Mouse (Mus musculus) Patski (cell line): ENCODE data around the gene Vps25. TPM values are rescaled to one million over a fixed set of nuclear protein-coding genes. Genes with fewer than 3 reads are reported as not detected.

Source experiments
- ATAC-seq: fragments of 100-300 bp; one replicate; pipeline ENCODE4 v1.8.0; 2021
- CTCF ChIA-PET: fragments of 350-600 bp; sonication (Branson Sonifier 250); formaldehyde crosslinking; loops from one replicate; lab custom pipeline; 2022; ENCODE audit warnings: inconsistent platforms; lab: Charles Lee
- POLR2A ChIA-PET: fragments of 350-600 bp; sonication (Branson Sonifier 250); formaldehyde crosslinking; loops from one replicate; lab custom pipeline; 2022; ENCODE audit warnings: antibody characterized with exemption, inconsistent platforms; lab: Charles Lee
- DNase-seq: peaks from one replicate; pipeline ENCODE4 v3.0.0-alpha.2; 2011; ENCODE audit warnings: low read depth, low spot score
- H3K27me3 ChIP-seq: fragments of 371-371 bp; one replicate; pipeline ENCODE4 v1.5.1; 2021
- CTCF ChIP-seq: fragments of 100-300 bp; IDR thresholded peaks from one replicate; pipeline ENCODE4 v1.5.1; 2021
- in situ Hi-C: fragments of 300-500 bp; cut with MboI; formaldehyde crosslinking; loops from 3 replicates; pipeline ENCODE4 v1.11.1; 2018; ENCODE audit warnings: low pct_unique_long_range_greater_than_20kb, mixed read lengths
- polyA plus RNA-seq: library from polyadenylated mRNA; unstranded; gene quantifications from one replicate; pipeline ENCODE4 v1.2.3, GENCODE M21; 2021

Vps25 gene
- polyA plus RNA-seq, 1 experiment from 2014 or later, result 104 TPM

DNA sequence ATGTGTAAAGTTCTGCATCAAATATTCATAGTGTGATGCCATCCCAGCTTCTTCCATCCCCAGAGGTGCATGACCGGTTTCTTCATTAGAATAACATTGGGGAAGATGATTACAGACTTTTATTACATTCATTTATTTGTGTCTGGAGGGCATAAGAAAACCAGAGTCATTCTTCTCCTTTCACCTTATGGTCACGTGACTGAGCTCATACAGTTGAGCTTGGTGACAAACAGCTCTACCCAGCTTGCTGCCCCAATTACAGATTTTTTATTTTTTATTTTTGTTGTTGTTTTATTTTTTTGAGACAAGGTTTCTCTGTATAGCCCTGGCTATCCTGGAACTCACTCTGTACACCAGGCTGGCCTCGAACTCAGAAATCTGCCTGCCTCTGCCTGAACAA lies 18.9 kb downstream of the Vps25 start:
- ATAC-seq, result no peak
- DNase-seq, result no peak
- ChIA-PET CTCF (interaction anchor here (1.0 kb wide), 1 partner anchor 30 kb away, joined by 3 read pairs; the partner anchor contains the start of gene Becn1), POLR2A (interaction anchor here (1.6 kb wide), 1 partner anchor 12 kb away, joined by 5 read pairs; the partner anchor contains the start of gene Wnk4)
- in situ Hi-C loops, result no loop called here
- H3K27me3 ChIP-seq, result no peaks in the 10 kb centered on the region
- no peak for TF ChIP-seq CTCF

DNA sequence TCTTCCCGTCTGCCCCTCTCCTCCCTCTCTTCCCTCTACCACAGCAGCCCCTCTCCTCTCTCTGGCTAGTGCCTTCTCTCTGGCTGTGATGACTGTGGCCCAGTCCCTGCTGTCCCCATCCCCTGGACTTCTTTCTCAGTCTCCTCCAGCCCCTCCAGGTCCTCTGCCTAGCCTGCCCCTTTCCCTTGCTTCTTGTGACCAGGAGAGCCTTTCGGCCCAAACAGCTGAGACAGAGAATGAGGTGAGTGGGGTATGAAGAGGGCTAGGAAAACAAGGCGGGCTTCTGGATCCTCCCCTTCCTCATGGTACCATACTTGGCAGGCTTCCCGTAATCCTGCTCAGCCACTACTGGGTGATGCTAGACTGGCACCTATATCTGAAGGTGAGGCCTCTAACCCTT lies 21.8 kb downstream of the Vps25 start:
- in situ Hi-C loops, result no loop called here
- CTCF ChIA-PET, result no interaction called here
- POLR2A ChIA-PET, result interaction anchor here (6.1 kb wide), 1 partner anchor 16 kb away, joined by 51 read pairs; the partner anchor contains the start of gene Wnk4

DNA sequence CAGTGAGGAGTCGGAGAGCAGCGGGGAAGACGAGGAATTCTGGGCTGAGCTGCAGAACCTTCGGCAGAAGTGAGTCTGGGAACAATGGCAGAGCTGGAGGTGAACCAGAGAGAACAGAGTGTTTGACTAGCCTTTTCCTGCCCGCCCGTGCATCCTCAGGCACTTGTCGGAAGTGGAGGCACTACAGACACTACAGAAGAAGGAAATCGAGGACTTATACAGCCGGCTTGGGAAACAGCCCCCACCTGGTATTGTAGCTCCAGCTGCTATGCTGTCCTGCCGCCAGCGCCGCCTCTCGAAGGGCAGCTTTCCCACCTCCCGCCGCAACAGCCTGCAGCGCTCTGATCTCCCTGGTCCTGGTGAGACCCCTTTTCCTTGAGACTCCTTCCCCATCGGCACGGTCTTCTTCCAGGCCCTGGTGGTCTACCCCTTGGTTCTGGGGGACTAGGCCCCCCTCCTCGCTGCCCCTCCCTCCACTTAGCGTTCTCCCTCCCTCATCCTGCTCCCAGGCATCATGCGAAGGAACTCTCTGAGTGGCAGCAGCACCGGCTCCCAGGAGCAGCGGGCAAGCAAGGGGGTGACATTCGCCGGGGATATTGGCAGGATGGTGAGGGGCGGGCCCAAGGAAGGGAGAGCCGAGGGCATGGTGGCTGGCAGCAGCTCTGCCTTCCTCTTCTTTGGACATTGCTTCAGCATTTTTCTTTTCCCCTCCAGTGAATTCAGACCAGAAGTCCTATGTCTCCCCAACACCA lies 23.0 kb downstream of the Vps25 start:
- POLR2A ChIA-PET, result interaction anchor here (6.1 kb wide), 1 partner anchor 17 kb away, joined by 51 read pairs; the partner anchor contains the start of gene Wnk4

More for the DNA sequence above, 21.8 kb downstream of the Vps25 start:
- H3K27me3 ChIP-seq, result no peaks in the 10 kb centered on the region
- TF ChIP-seq CTCF, result no peak
- no peak for DNase-seq
- ATAC-seq, result no peak

DNA sequence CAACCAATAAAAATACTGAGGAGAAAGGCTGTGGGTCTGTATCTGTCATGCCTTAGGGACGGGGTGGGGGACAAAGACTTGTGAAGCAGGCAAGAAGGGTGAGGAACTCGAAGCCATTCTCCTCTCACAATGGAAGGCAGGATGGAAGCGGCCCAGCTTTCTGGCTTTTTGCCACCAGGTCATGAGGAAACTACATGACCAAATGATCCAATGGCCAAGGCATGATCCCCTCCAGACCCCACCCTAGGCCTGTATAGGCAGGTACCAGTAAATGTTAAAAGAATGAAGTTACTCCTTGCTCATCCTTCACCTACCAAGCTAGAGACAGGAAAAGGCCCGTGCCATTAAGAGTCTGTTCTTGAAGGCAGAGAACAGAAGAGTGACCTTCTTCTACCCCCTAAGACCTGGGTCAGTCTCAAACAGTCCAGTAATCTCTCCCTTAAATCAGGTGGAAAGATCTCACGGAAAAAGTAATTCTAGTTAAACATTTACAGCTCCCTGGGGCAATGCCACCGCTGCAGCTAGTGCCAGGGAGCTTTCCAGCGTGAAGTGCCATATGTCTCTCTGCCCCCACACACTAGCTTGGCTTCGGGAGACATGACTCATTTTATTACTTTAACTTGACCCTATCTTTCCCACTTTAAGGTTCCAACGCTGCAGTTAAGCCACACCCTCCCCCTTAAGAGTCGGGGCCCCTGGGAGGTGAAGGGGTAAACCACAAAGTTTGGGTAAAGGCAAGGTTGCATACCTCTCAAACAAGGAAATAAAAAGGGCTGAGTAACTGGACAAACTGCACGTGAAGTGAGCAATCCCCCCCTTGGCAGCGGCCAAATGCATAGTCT lies 24.1 kb downstream of the Vps25 start:
- TF ChIP-seq CTCF, result no peak
- DNase-seq (peak; percentile 98), ATAC-seq (peak; percentile 76)
- ChIA-PET POLR2A (interaction anchor here (1.2 to 6.1 kb wide), 3 partner anchors 18 to 46 kb away, joined by 3 to 51 read pairs (median 7); partner anchors contain the start of genes Vps25 and Wnk4), CTCF (interaction anchor here (1.0 to 2.3 kb wide), 5 partner anchors 13 to 25 kb away, joined by 3 to 12 read pairs (median 7); partner anchors contain the start of genes Becn1 and Vps25)
- no peaks in the 10 kb centered on the region for H3K27me3 ChIP-seq
- in situ Hi-C loops, result no loop called here

More for the DNA sequence above, 23.0 kb downstream of the Vps25 start:
- H3K27me3 ChIP-seq, result no peaks in the 10 kb centered on the region
- in situ Hi-C loops, result no loop called here
- CTCF ChIA-PET, result no interaction called here
- no peak for TF ChIP-seq CTCF
- no peak for DNase-seq
- ATAC-seq, result no peak

DNA sequence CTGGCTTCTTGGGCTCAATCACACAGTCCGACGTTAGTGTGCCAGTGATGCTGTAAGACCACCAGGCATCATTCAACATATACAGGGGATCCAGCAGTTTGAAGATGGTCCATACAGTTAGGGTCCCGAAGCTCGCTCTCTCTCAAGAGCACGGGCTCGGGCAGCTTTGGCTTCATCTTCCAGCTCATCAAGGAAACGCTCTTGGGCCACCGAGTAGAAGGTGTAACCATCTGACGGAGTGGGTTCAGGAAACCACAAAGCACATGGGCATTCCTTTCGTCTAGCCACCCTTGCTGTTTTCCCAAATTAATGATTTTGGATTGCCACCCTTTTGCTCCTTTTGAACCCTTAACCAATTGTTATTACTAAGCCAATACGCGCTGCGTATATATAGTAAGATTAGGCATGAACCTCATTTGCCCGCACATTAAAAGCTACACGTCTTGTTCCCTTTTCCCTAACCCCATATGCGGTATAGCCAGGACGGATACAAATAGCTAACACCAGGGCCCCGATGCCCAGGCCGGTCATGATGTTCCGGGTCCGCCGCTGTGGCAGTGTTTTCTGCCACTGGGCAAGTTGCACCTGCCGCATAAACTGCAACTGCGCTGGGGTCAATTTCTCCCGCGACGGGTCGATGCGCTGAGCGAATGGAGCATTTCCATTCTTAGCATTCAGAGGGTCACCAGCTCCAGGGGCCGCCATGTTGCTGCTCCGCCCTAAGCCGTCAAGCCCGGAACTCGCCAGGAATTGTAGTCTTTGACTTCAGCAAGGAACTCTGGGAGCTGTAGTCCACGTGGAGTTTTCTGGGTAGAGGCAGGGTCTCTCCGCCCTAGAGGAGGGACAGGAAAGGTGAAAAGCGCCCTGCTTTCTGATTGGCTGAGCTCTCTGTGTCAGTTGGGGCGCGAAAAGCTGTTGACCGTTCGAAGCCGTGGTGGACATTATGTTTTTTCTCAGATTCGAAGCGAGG lies 25.0 kb downstream of the Vps25 start, which contains the start of the genes Cntd1 and Coa3:
Gene Cntd1, plus strand, starts transcription at position 790 of the 970 bp plus-strand sequence.
Gene Coa3, minus strand, starts transcription at position 892 of the 970 bp plus-strand sequence.
- ATAC-seq (peak; percentile 59), DNase-seq (peak; percentile 61)
- TF ChIP-seq CTCF, result no peak
- ChIA-PET POLR2A (interaction anchor here (0.7 to 6.1 kb wide), 4 partner anchors 9 to 47 kb away, joined by 3 to 51 read pairs (median 5); partner anchors contain the start of genes Vps25 and Wnk4), CTCF (interaction anchor here (1.0 to 2.3 kb wide), 6 partner anchors 12 to 26 kb away, joined by 3 to 12 read pairs (median 6); partner anchors contain the start of genes Becn1 and Vps25)
- in situ Hi-C loops, result no loop called here
- H3K27me3 ChIP-seq, result no peaks in the 10 kb centered on the region

DNA sequence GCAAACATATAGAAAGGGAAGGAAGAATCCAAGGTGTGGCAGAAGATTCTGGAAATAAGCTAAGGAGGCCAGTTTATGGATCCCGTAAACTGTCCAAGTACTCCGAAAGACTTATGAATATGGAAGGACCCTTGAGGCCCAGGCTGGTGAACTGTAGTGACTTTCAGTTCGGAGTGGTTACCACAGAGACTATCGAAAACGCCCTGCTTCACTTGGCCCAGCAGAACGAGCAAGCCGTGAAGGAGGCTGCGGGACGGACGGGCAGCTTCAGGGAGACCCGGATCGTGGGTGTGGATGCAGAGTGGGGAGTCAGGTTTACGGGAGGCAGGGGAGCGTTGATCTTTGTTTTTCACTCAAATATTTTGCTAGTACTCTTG lies 25.7 kb downstream of the Vps25 start:
- DNase-seq (no peak), ATAC-seq (no peak)
- no peak for TF ChIP-seq CTCF
- POLR2A ChIA-PET, result interaction anchor here (0.7 to 6.1 kb wide), 2 partner anchors 8 to 20 kb away, joined by 3 to 51 read pairs; partner anchors contain the start of gene Wnk4
- in situ Hi-C loops, result no loop called here
- CTCF ChIA-PET, result interaction anchor here (1.0 to 2.3 kb wide), 5 partner anchors 11 to 26 kb away, joined by 3 to 12 read pairs (median 7); partner anchors contain the start of genes Becn1 and Vps25
- no peaks in the 10 kb centered on the region for H3K27me3 ChIP-seq

DNA sequence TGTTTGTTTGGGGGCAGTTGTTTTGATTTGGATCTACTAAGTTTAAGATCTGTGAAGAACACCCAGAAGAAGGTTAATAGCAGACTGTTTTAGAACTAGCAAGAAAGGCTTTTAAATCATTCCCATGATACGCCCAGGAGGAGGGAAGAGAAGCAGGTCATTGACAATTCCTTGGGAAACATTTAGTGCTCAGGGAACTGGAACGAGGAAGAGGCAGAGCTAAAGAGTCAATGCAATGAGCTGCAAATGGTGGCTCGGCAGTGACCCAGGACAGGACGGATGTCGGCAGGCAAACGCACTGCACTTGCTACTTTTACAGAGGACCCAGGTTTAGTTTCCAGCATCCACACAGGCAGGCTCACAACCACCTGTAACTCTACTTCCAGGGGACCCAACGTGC lies 27.3 kb downstream of the Vps25 start:
- ATAC-seq (no peak), DNase-seq (no peak)
- TF ChIP-seq CTCF, result no peak
- no peaks in the 10 kb centered on the region for H3K27me3 ChIP-seq
- ChIA-PET CTCF (interaction anchor here (1.4 kb wide), 1 partner anchor 29 kb away, joined by 3 read pairs; no protein-coding TSS in a partner anchor), POLR2A (no interaction called here)
- in situ Hi-C loops, result no loop called here

DNA sequence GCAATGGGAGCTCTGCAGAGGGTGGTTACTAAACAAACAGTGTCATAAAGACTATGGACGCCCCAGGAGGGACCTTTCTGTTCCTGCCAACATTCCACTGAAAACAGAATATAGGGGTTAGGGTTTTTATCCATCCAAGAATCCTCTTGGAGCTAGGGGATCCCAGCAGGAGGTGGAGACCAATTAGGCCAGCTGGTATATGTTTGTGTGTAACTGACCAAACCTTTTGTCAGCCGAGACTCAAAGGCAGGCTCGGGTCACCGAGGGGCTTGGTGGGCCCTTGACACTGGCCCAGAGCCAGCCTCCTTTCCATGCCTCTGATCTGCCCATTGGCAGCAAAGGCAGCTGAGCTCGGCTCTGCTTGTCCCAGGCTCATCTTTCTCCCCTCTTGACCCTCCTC lies 29.4 kb downstream of the Vps25 start:
- H3K27me3 ChIP-seq, result no peaks in the 10 kb centered on the region
- POLR2A ChIA-PET, result interaction anchor here (0.6 to 1.2 kb wide), 2 partner anchors 11 to 22 kb away, joined by 3 read pairs; no protein-coding TSS in a partner anchor
- ATAC-seq (no peak), DNase-seq (no peak)
- in situ Hi-C loops, result no loop called here
- TF ChIP-seq CTCF, result no peak
- CTCF ChIA-PET, result interaction anchor here (1.0 to 1.3 kb wide), 3 partner anchors 19 to 82 kb away, joined by 3 to 10 read pairs (median 3); partner anchors contain the start of gene Becn1

DNA sequence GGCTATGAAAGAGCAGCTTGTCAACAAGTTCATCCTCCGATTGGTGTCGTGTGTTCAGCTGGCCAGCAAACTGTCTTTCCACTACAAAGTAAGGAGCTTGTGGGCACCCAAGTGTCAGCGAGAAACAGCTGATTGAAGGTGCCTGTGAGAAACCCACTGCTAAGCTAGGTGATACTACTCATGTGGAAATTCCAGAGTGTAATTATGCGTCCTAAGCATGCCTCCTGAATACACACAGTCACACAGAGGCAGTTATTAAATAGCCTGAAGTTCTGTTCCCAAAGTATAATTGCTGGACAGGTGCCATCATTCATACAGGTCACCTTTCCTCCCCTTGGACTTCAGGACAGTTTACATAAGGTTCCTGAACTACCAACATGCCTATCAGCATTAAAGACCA lies 30.3 kb downstream of the Vps25 start:
- no peak for TF ChIP-seq CTCF
- ChIA-PET POLR2A (interaction anchor here (0.6 kb wide), 1 partner anchor 12 kb away, joined by 3 read pairs; no protein-coding TSS in a partner anchor), CTCF (interaction anchor here (1.2 to 1.3 kb wide), 2 partner anchors 18 to 24 kb away, joined by 3 to 10 read pairs; partner anchors contain the start of gene Becn1)
- ATAC-seq (no peak), DNase-seq (no peak)
- in situ Hi-C loops, result no loop called here
- H3K27me3 ChIP-seq, result no peaks in the 10 kb centered on the region
